Mouse (Mus musculus) central nervous system, embryonic 18 days (tissue): ENCODE measurements around the gene Mrpl39. TPM values are rescaled to one million over a fixed set of nuclear protein-coding genes. Genes with fewer than 3 reads are reported as not detected.

ENCODE experiments used
- polyA plus RNA-seq: library from polyadenylated mRNA; depleted of rRNA; stranded (reverse); fragments of >200 nt; gene quantifications from 2 replicates; pipeline ENCODE4 v1.2.3, GENCODE M21; 2012; rRNA removed

The Mrpl39 gene
- polyA plus RNA-seq, result 23.3 and 28.3 TPM in 2 replicates

GRCm38 (mm10) chr16:84735166-84736105 lies at the start of gene Mrpl39:
Gene Mrpl39, minus strand, starts transcription at chr16:84735742.

DNA sequence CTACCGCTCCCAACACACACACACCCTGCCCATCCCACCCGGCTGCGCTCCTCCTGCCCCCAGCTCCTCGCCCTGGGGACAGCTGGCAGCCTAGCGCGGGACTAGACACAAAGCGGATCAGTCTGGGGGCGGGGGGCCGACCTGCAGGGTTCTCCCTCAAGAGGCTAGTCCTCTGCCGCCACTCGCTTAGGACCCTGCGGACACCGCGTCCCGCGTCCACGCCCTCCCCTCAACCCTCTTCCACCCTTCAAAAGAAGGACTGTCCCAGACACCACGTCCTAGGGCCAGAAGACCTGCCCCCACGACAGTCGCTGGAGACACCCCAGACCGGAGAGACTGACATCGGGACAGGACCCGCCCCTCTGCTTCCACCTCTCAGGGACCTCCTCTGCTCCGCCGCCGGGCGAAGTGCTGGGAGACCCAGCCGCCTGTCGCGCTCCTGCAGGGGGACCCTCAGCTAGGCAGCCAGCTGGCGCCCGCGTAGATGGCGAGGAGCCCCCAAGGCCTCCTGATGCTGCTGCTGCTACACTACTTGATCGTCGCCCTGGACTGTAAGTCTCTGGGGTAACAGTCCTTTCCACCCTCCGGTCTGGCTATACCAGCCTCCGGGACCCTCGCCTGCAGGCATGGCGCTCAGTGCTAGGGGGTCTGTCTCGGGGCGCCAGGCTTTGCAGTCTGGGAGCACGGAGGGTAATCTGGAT lies 38.6 kb upstream of the Mrpl39 start, which contains the start of gene Jam2:
Gene Jam2, plus strand, starts transcription at position 121 of the 701 bp plus-strand sequence.

Other genes with a start within 250 kb of the Mrpl39 start
- gene A730009L09Rik, start 220.6 kb downstream of the Mrpl39 start, polyA plus RNA-seq, result 0.08 and 0.25 TPM in 2 replicates
- 16.2 and 19.0 TPM in 2 replicates for gene Jam2, start 38.4 kb upstream of the Mrpl39 start, polyA plus RNA-seq
- 23.1 and 24.3 TPM in 2 replicates for gene Gabpa, start 99.2 kb upstream of the Mrpl39 start, polyA plus RNA-seq
- gene Atp5j, start 99.9 kb upstream of the Mrpl39 start, polyA plus RNA-seq, result 341 and 373 TPM in 2 replicates